Mouse (Mus musculus) layer of hippocampus, postnatal 36 days (tissue): ENCODE results near the gene Ring1. TPM values are rescaled to one million over a fixed set of nuclear protein-coding genes. Genes with fewer than 3 reads are reported as not detected.

Experiments used
- DNase-seq, 2 experiments: peaks; one replicate each; pipeline ENCODE4 v3.0.0; 2022
- total RNA-seq, 2 experiments: library from RNA; stranded (reverse); gene quantifications; 2 replicates each; pipeline ENCODE4 v1.2.3; 2021

Ring1 gene
- 10 to 100 TPM; 39.6 to 42.9 TPM for total RNA-seq

- DNase-seq, result peak; percentile 91 to 93
These were observed at the start of gene Ring1 for GRCm38 (mm10) chr17:34024317-34024821. Gene Ring1, minus strand, starts transcription at chr17:34024680.

GRCm38 (mm10) chr17:34072091-34072490 is 47.6 kb upstream of the Ring1 start:
- no peak for DNase-seq

GRCm38 (mm10) chr17:34068864-34069263 is 44.4 kb upstream of the Ring1 start:
- DNase-seq, result no peak

GRCm38 (mm10) chr17:34057224-34057623 is 32.7 kb upstream of the Ring1 start:
- no peak for DNase-seq

GRCm38 (mm10) chr17:34047404-34048050 is 23.0 kb upstream of the Ring1 start:
- no peak for DNase-seq

- DNase-seq, result no peak
These were observed 21.5 kb upstream of the Ring1 start for GRCm38 (mm10) chr17:34045941-34046340.

GRCm38 (mm10) chr17:34039562-34040450 is 15.3 kb upstream of the Ring1 start:
- DNase-seq, result no peak

GRCm38 (mm10) chr17:34038878-34039561 is 14.5 kb upstream of the Ring1 start, which contains the start of gene Col11a2:
Gene Col11a2, plus strand, starts transcription at chr17:34039437.
- no peak for DNase-seq

GRCm38 (mm10) chr17:34038440-34038839 is 14.0 kb upstream of the Ring1 start:
- peak in 1 of 2 experiments; percentile 78 for DNase-seq

- no peak for DNase-seq
These were observed 12.8 kb upstream of the Ring1 start for GRCm38 (mm10) chr17:34037241-34037640.

GRCm38 (mm10) chr17:34036647-34037046 is 12.2 kb upstream of the Ring1 start:
- no peak for DNase-seq

- DNase-seq, result no peak
These were observed 11.0 kb upstream of the Ring1 start for GRCm38 (mm10) chr17:34035517-34035916.

- no peak for DNase-seq
These were observed 9.6 kb upstream of the Ring1 start for GRCm38 (mm10) chr17:34034064-34034463.

- DNase-seq, result no peak
These were observed 9.0 kb upstream of the Ring1 start for GRCm38 (mm10) chr17:34033441-34033840.

- DNase-seq, result no peak
These were observed 8.3 kb upstream of the Ring1 start for GRCm38 (mm10) chr17:34032806-34033205.

- DNase-seq, result peak in 1 of 2 experiments; percentile 74
These were observed 7.7 kb upstream of the Ring1 start for GRCm38 (mm10) chr17:34032174-34032632.

GRCm38 (mm10) chr17:34031465-34032173 is 7.1 kb upstream of the Ring1 start, which contains the start of the genes Slc39a7 and Rxrb:
Gene Slc39a7, minus strand, starts transcription at chr17:34031682.
Gene Rxrb, plus strand, starts transcription at chr17:34031812.
- peak; percentile 98 to 99 for DNase-seq

GRCm38 (mm10) chr17:34030861-34031326 is 6.4 kb upstream of the Ring1 start:
- no peak for DNase-seq

- no peak for DNase-seq
These were observed 5.6 kb upstream of the Ring1 start for GRCm38 (mm10) chr17:34029890-34030595.

GRCm38 (mm10) chr17:34029150-34029889 is 4.8 kb upstream of the Ring1 start:
- DNase-seq, result no peak
